Mouse (Mus musculus): ENCODE results near the gene Atp2a2.
"Not testable (repeated sequence)": the region's sequence is repeated elsewhere in the genome, so short reads cannot be mapped to it uniquely, and the experiment has no call there.

Gene Atp2a2

GRCm38 (mm10) chr5:122493035-122493434, 9.0 kb downstream of the Atp2a2 start:
- no peak for DNase-seq

DNA sequence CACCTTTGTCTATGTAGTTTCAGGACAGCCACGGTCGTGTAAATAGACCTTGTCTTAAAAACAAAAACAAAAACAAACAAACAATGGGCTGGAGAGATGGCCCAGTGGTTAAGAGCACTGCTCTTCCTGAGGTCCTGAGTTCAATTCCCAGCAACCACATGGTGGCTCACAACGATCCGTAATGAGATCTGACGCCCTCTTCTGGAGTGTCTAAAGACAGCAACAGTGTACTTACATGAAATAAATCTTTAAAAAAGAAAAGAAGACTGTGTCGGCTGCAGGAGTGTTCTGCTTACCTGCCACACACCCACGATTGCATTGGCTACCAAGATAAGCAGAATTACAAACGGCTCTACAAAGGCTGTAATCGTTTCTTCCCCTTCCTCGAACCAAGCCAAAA, 10.6 kb downstream of the Atp2a2 start:
- DNase-seq: no peak

- no peak for DNase-seq
Observed at GRCm38 (mm10) chr5:122490148-122490547, 11.9 kb downstream of the Atp2a2 start.

DNA sequence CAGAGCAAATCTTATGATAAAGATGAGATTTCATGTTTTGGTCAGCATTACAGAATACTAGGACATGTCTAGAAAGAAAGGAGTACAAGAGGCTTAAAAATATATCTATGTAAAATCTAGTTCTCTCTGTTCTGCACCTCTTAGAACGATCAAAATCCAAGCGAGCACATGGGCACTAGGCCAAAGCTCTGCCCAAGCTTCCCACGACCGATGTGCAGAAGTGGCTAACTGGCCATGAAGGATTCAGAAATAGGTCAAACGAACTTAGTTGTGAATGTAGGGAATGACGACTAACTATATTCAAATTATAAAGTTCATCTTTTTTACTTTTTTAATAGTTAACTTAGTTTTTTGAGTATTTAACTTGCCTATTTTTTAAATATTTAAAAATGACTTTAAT, 14.2 kb downstream of the Atp2a2 start:
- DNase-seq: no peak

GRCm38 (mm10) chr5:122486243-122486642, 15.8 kb downstream of the Atp2a2 start:
- DNase-seq: not testable (repeated sequence)

DNA sequence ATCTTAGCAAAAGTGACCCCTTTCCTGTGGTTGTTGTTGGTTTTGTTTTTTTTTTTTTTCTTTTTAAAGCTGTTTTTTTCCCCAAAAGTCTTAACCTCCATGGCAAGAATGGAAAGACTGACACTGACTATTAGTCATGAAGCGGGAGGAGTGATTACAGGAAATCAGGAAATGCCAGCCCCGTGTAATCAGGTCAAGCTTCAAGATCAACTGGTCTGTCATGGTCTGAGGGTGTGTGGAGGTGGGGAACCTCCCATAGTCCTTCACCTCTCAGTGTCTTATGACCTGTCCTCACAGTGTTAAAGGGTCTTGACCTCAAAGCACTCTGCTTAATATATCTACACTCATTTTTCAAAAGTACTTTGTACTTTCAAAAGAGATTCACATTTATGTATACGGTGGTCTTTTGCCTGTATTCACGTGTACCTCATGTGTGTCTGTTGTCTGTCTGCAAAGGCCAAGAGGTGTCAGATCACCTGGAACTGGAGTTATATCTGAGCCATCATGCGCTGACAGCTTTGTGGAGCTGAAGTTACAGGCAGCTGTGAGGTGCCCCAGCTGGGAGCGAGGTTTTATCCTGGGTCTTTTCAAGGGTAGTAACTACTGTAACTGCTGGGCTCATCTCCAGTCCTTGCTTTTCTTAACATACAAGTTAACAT, 19.2 kb downstream of the Atp2a2 start:
- no peak for DNase-seq

DNA sequence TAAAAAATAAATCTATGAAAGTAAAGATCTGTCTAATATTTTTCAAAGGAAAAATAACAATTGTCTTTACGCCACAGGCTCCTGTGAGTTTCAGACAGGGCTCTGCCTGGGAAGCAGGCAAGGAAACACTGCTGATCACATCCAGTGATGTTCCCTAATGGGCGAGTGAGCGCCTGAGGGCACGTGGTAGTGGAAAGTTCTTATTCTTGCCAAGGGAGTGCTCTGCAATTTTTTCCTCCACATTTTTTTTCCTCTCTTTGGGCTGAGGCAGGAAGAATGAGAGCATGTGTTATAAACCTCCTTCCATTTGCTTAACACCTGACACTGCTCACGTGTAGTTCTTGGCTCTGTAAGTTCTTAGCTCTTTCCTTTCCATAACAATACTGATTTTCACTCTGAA, 20.2 kb downstream of the Atp2a2 start:
- DNase-seq: no peak

GRCm38 (mm10) chr5:122479131-122479530, 22.9 kb downstream of the Atp2a2 start:
- DNase-seq: no peak

DNA sequence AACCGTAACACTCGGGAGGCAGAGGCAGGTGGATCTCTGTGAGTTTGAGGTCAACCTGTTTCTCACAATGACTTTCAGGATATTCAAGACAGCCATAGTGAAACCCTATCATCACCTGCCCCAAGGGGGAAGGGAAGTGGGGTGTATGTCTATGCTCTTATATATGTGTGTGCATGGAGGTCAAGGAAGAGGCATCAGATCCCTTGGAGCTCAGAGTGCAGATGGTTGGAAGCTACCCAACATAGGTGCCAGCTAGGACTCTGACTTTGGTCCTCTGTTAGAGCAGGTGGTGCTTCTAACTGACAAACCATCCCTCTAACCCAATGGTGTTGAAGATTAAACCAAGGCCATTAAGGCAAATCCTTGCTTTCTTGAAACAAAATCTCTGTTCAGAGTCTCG, 24.5 kb downstream of the Atp2a2 start:
- DNase-seq: no peak

DNA sequence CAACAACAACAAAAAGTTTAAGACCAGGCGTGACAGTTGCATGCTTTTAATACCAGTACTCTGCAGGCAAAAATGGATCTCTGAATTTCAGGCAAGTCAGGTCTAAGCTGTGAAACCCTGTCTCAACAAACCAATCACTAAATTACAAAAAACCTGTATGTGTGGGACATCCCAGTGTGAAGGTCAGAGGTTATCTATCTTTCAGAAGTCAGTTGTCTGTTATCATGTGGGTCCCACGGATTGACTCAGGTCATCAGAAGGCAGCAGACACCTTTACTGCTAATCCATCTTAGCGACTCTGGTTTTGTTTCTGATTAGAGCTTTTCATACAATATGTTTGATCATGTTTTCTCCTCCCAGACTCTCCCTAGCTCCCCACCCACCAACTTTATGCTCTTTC, 25.9 kb downstream of the Atp2a2 start:
- no peak for DNase-seq

- DNase-seq: no peak
Observed at GRCm38 (mm10) chr5:122474643-122475363, 27.2 kb downstream of the Atp2a2 start.

GRCm38 (mm10) chr5:122471658-122472057, 30.4 kb downstream of the Atp2a2 start:
- DNase-seq: no peak

DNA sequence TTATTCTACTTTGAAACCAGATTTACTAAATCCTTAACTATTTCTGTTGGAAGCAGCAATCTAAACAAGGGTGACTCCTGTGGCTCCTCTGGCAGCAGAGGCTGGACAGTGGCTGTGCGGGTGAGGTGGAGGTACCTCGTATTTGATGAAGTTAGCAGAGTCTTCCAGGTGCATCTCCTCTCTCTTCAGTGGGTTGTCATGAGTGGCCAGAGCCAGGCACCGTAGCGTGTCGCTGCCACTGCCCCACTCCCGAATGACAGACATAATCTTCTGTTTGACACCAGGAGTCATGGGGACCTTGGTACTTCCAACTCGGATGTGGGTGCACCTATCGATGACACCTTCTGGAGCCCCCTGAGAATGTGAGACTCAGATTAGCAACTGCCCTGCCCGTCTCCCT, 40.6 kb downstream of the Atp2a2 start:
- no peak for DNase-seq

GRCm38 (mm10) chr5:122460656-122461055, 41.4 kb downstream of the Atp2a2 start:
- no peak for DNase-seq

- no peak for DNase-seq
Observed at GRCm38 (mm10) chr5:122459335-122459734, 42.7 kb downstream of the Atp2a2 start.

DNA sequence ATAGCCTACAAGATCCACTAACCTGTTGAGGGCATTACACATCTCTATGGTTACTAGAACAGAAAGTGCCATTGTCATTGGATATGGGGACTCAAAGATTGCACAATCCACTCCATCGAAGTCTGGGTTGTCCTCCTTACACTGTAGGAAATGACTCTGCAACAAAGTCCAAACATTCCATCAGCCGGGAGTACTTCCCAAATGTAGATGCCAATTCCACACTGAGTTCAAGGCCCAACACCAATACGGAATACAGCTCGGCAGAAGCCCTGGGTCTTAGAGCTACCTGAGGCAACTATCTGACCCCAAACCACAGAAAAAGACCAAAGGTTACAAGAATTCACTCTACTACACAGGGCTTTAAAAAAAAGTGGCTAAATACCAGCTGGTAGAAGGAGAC, 44.0 kb downstream of the Atp2a2 start:
- DNase-seq: no peak

DNA sequence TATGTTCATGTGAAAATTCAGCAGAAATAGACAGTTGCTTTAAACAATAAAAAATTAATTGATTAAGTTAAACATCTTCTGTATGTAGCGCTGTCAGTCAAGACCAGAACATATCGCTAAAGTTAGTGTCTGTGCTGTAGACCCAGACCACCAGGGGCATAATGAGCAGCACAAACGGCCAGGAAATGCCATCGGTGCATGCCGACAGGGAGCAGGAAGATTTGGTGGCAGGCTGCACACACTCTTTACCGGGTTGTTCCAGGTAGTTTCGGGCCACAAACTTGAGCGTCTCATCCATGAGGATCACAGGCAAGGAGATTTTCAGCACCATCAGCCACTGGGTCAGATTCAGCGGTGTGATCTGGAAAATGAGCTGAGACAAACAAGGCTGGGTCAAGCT, 45.0 kb downstream of the Atp2a2 start:
- not testable (repeated sequence) for DNase-seq

GRCm38 (mm10) chr5:122455584-122455983, 46.4 kb downstream of the Atp2a2 start:
- DNase-seq: no peak

DNA sequence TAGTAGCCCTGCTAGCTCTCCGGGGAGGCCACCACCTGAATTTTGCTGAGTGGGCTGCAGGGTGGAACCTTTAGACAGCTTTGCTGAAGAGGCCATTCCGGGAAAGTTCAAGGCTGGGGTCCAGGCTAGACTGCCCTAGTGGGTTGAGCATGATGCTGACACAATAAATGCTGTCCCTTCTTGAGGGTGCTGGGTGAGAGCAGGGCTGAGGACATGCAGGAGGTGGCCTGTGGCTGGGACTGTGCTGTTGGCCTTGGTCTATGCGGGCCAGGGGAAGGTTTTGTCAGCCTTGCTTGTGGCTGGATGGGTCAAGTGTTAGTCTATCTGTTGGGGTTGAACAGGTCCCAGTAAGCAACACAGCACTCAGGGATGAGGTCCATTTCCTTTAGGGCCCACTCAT, 47.1 kb downstream of the Atp2a2 start:
- no peak for DNase-seq

GRCm38 (mm10) chr5:122454442-122454841, 47.6 kb downstream of the Atp2a2 start:
- no peak for DNase-seq

DNA sequence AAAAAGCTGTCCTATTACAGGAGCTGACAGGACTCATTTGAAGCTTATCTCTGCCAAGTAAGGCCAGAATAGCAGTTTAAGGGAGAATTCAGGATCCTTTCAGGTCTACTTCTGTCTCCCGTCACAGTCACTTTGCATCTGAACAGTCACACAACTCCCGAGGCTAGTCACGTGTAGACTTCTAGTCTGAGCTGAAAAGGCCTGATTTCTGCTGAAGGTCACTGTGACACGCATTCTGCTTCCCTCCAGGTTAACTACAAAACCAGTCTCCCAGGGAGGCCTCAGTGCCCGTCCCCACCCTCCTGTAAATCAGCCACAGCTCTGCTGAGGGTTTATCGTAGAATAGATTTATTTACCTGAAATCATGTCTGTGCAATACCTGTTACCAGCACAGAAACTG, 48.8 kb downstream of the Atp2a2 start:
- no peak for DNase-seq

DNA sequence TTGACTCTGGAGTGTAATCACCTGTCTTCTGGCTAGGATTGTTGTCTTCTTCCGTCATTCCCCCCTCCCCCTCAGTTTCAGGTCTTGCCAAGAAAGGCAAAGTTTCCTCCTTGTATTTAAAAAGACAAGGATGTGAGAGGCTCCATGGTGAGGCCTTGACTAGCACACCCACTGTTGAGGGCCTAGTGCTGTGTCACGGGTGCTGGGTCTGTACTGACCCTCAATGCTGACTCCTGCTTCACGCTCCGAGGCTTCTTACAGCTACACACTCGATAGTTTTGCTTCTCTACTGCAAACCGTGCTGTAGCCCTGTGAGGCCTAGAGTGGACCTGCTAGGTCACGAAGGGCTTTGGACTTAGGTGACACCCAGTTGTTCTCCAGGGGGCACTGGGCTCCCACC, 49.8 kb downstream of the Atp2a2 start:
- DNase-seq: no peak

DNA sequence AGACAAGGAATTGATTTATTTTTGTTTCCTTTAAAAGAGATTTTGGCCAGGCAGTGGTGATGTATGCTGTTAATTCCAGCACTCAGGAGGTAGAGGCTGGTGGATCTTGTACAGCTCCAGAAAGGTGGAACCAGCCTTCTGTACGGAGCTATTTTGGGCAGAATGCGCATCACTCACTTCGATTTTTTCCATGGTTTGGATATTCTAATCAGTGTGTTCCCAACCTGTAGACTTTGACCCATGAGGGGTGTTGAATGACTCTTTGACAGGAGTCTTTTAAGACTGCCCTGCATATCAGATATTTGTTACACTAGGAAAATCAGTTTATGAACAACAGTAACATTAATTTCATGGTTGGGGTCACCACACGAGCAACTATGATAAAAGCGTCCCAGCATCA, 50.7 kb downstream of the Atp2a2 start:
- no peak for DNase-seq

- DNase-seq: no peak
Observed at GRCm38 (mm10) chr5:122450913-122451317, 51.1 kb downstream of the Atp2a2 start.

DNA sequence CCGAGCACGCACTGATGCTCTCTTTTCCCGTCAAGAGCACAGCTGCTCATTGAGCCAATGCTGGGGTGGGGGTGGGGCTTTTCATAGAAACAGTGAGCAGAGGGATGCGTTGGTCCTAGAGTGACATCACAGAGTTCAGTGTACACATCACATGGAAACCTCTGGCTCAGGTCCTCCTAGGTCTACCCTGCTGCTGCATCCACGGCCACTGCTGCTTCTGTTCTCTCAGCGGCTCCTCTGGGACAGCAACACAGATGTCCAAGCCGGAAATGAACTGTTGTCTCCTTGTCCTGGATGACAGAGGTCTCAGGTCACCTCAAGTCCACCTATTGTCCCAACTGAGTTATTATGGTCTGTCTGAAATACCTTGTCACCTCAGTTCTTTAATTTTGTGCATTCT, 52.1 kb downstream of the Atp2a2 start:
- DNase-seq: no peak

Data from right cerebral cortex, postnatal 25 days (tissue).